Comparison of ENCODE assay signal across 24 mouse cellular contexts in genomic region chr3:140837976-140838581, GRCm38 (mm10).
DNase-seq lines count a peak whose midpoint lies in the region; ATAC-seq and TF ChIP-seq lines count a peak whose summit lies in the region.
"Had no signal": no experiment of that assay in that cellular context is flagged by ENCODE, and none has a peak within 500 bp of the region (broad histone marks: within the 10 kb centered on the region; RNA-seq: fewer than 3 reads in every experiment).

No protein-coding gene starts in this region.

- no peak for ATAC-seq in lung, embryonic 14.5 days (ENCODE audit: insufficient read depth)
- ATAC-seq: forebrain, postnatal 0 days; inflammation-experienced regulatory T-cells, adult 6 months; Patski had no signal

- H3K9me3 ChIP-seq in lung, embryonic 14.5 days (ENCODE audit: low read depth, low read length), result no peaks in the 10 kb centered on the region
- H3K9me3 ChIP-seq: embryonic facial prominence, embryonic 15.5 days; heart, embryonic 15.5 days; hindbrain, embryonic 10.5 days; kidney, embryonic 15.5 days; neural tube, embryonic 13.5 days had no signal

- DNase-seq in cerebellum, adult 9-10 months, result peak; percentile 8
- no peak for DNase-seq in cerebellum, postnatal 25 days
- peak; percentile 29 for DNase-seq in lung, embryonic 14.5 days
- DNase-seq in lung, postnatal 25 days (ENCODE audit: low spot score), result no peak
- no peak for DNase-seq in retina, postnatal 1 day
- DNase-seq in frontal cortex, postnatal 14 days (ENCODE audit: low spot score in 2 of 2), result no peak
- no peak for DNase-seq in frontal cortex, adult 2 months (ENCODE audit: extremely low spot score in 1 of 2, low spot score in 1 of 2)
- DNase-seq: adrenal gland, postnatal 10 days; B cell, adult 2 months; cerebellum, postnatal 14 days; forebrain, postnatal 0 days; gastrocnemius, postnatal 14 days; heart, adult 2 months; thymus, postnatal 25 days had no signal

- no peak overlapping the region for H3K4me3 ChIP-seq in lung, embryonic 14.5 days (ENCODE audit: low read depth, low read length)
- H3K4me3 ChIP-seq in macrophage (ENCODE audit: inconsistent target), result peak overlapping the region; percentile 13; the same call in 1 of the 2 replicates
- H3K4me3 ChIP-seq: embryonic facial prominence, embryonic 15.5 days; heart, adult 2 months; heart, embryonic 15.5 days; hindbrain, embryonic 10.5 days; kidney, embryonic 15.5 days; neural tube, embryonic 13.5 days had no signal

- no peaks in the 10 kb centered on the region for H3K79me2 ChIP-seq in macrophage (ENCODE audit: inconsistent target)

- TF ChIP-seq CTCF in lung, embryonic 14.5 days (IDR thresholded peaks at IDR 0.05; ENCODE audit: low read depth), result no peak

- H3K4me2 ChIP-seq in lung, embryonic 14.5 days, result peak overlapping the region; percentile 29; the same call in 1 of the 2 replicates
- H3K4me2 ChIP-seq: embryonic facial prominence, embryonic 15.5 days; heart, embryonic 15.5 days; kidney, embryonic 15.5 days; liver, embryonic 11.5 days; midbrain, embryonic 11.5 days; neural tube, embryonic 13.5 days had no signal

- H3K27ac ChIP-seq in lung, embryonic 14.5 days (ENCODE audit: low read depth), result no peak overlapping the region
- no peak overlapping the region for H3K27ac ChIP-seq in macrophage
- H3K27ac ChIP-seq: embryonic facial prominence, embryonic 15.5 days; heart, adult 2 months; heart, embryonic 15.5 days; hindbrain, embryonic 10.5 days; kidney, embryonic 15.5 days; neural tube, embryonic 13.5 days had no signal

- no peaks in the 10 kb centered on the region for H3K27me3 ChIP-seq in lung, embryonic 14.5 days (ENCODE audit: insufficient read depth, low read length)
- H3K27me3 ChIP-seq: embryonic facial prominence, embryonic 15.5 days; heart, embryonic 15.5 days; kidney, embryonic 15.5 days; neural tube, embryonic 13.5 days; Patski had no signal

- H3K36me3 ChIP-seq in lung, embryonic 14.5 days (ENCODE audit: insufficient read depth), result no peaks in the 10 kb centered on the region
- no peaks in the 10 kb centered on the region for H3K36me3 ChIP-seq in macrophage (ENCODE audit: inconsistent target)
- H3K36me3 ChIP-seq: embryonic facial prominence, embryonic 15.5 days; heart, embryonic 15.5 days; hindbrain, embryonic 10.5 days; kidney, embryonic 15.5 days; neural tube, embryonic 13.5 days had no signal

- no peaks in the 10 kb centered on the region for H3K4me1 ChIP-seq in lung, embryonic 14.5 days (ENCODE audit: insufficient read depth)
- H3K4me1 ChIP-seq: embryonic facial prominence, embryonic 15.5 days; heart, embryonic 15.5 days; hindbrain, embryonic 10.5 days; kidney, embryonic 15.5 days; neural tube, embryonic 13.5 days had no signal

- no peak overlapping the region for H3K9ac ChIP-seq in lung, embryonic 14.5 days
- H3K9ac ChIP-seq: embryonic facial prominence, embryonic 15.5 days; forebrain, postnatal 0 days; heart, embryonic 15.5 days; kidney, embryonic 15.5 days; neural tube, embryonic 13.5 days had no signal

- WGBS in lung, embryonic 14.5 days, result 63% methylated on average over 2 of the region's 2 CpGs
- 29% methylated on average over 1 of the region's 2 CpGs for WGBS in macrophage (ENCODE audit: missing documents)

Comparison
In these comparisons a context has a peak if more than half of its experiments do, and no peak if none do; other contexts are left out.
1. DNase-seq: peak in cerebellum, adult 9-10 months (single experiment) and lung, embryonic 14.5 days (single experiment); none in cerebellum, postnatal 25 days (0 of 2), lung, postnatal 25 days (single experiment), retina, postnatal 1 day (single experiment), frontal cortex, postnatal 14 days (0 of 2) and frontal cortex, adult 2 months (0 of 2).